Mouse (Mus musculus) heart, postnatal 36 days (tissue): ENCODE results near the gene Mon1b. TPM values are rescaled to one million over a fixed set of nuclear protein-coding genes. Genes with fewer than 3 reads are reported as not detected.
A peak's percentile ranks its signal among the peaks of the same experiment; 100 is the strongest.

Source experiments
- DNase-seq, 2 experiments: peaks; one replicate each; pipeline ENCODE4 v3.0.0; 2021 to 2022
- intact Hi-C: fragments of 180-260 bp; cut with DNase I; formaldehyde crosslinking; loops from one replicate; pipeline ENCODE4 v1.15.1; 2025
- total RNA-seq, 2 experiments: library from RNA; stranded (reverse); gene quantifications; 2 replicates each; pipeline ENCODE4 v1.2.3; 2021

The Mon1b gene
- total RNA-seq, 2 experiments from 2014 or later, result 5.5 to 5.7 TPM

GRCm38 (mm10) chr8:113669924-113670323 is 34.5 kb downstream of the Mon1b start:
- no peak for DNase-seq
- intact Hi-C loops, result loop anchor here (10.0 kb wide), 1 partner anchor 465 kb away; the partner anchor contains the start of gene Nudt7

GRCm38 (mm10) chr8:113672599-113673255 is 37.3 kb downstream of the Mon1b start:
- intact Hi-C loops, result no loop called here
- no peak for DNase-seq

- DNase-seq, result no peak
- intact Hi-C loops, result no loop called here
Observed at GRCm38 (mm10) chr8:113673300-113673699, 37.9 kb downstream of the Mon1b start.

- intact Hi-C loops, result no loop called here
- DNase-seq, result no peak
Observed at GRCm38 (mm10) chr8:113674611-113675010, 39.2 kb downstream of the Mon1b start.

- intact Hi-C loops, result no loop called here
- no peak for DNase-seq
Observed at GRCm38 (mm10) chr8:113675281-113675680, 39.9 kb downstream of the Mon1b start.

- no peak for DNase-seq
- intact Hi-C loops, result no loop called here
Observed at GRCm38 (mm10) chr8:113676811-113677210, 41.4 kb downstream of the Mon1b start.

GRCm38 (mm10) chr8:113679361-113679760 is 44.0 kb downstream of the Mon1b start:
- no peak for DNase-seq
- intact Hi-C loops, result no loop called here

- DNase-seq, result peak in 1 of 2 experiments; percentile 1
- intact Hi-C loops, result no loop called here
Observed at GRCm38 (mm10) chr8:113687889-113688542, 52.6 kb downstream of the Mon1b start.

- intact Hi-C loops, result no loop called here
- no peak for DNase-seq
Observed at GRCm38 (mm10) chr8:113688543-113688915, 53.1 kb downstream of the Mon1b start.

GRCm38 (mm10) chr8:113691622-113692343 is 56.4 kb downstream of the Mon1b start:
- no peak for DNase-seq
- intact Hi-C loops, result no loop called here

Other genes starting within 250 kb of the Mon1b start
- not detected for gene Syce1l, start 7.6 kb downstream of the Mon1b start, total RNA-seq
- gene Adamts18, start 213.2 kb downstream of the Mon1b start, total RNA-seq, result not detected